Mouse (Mus musculus): ENCODE results near the gene Ada.

Gene Ada

GRCm38 (mm10) chr2:163735163-163735562 lies 14.9 kb downstream of the Ada start:
- DNase-seq (ENCODE audit: low read depth, low spot score), result no peak

- DNase-seq (ENCODE audit: low read depth, low spot score), result no peak
Measured at GRCm38 (mm10) chr2:163732021-163732420, 18.0 kb downstream of the Ada start.

GRCm38 (mm10) chr2:163728300-163728699 lies 21.7 kb downstream of the Ada start:
- DNase-seq (ENCODE audit: low read depth, low spot score), result no peak

GRCm38 (mm10) chr2:163726766-163727393 lies 23.2 kb downstream of the Ada start:
- DNase-seq (ENCODE audit: low read depth, low spot score), result no peak

- no peak for DNase-seq (ENCODE audit: low read depth, low spot score)
Measured at GRCm38 (mm10) chr2:163722550-163722949, 27.5 kb downstream of the Ada start.

GRCm38 (mm10) chr2:163719616-163720015 lies 30.4 kb downstream of the Ada start:
- DNase-seq (ENCODE audit: low read depth, low spot score), result no peak

GRCm38 (mm10) chr2:163718951-163719603 lies 31.0 kb downstream of the Ada start:
- peak; percentile 85 for DNase-seq (ENCODE audit: low read depth, low spot score)

GRCm38 (mm10) chr2:163718526-163718925 lies 31.5 kb downstream of the Ada start:
- no peak for DNase-seq (ENCODE audit: low read depth, low spot score)

GRCm38 (mm10) chr2:163716853-163717252 lies 33.2 kb downstream of the Ada start:
- no peak for DNase-seq (ENCODE audit: low read depth, low spot score)

- no peak for DNase-seq (ENCODE audit: low read depth, low spot score)
Measured at GRCm38 (mm10) chr2:163716448-163716847, 33.6 kb downstream of the Ada start.

- DNase-seq (ENCODE audit: low read depth, low spot score), result no peak
Measured at GRCm38 (mm10) chr2:163713340-163713739, 36.7 kb downstream of the Ada start.

GRCm38 (mm10) chr2:163712874-163713273 lies 37.2 kb downstream of the Ada start:
- no peak for DNase-seq (ENCODE audit: low read depth, low spot score)

GRCm38 (mm10) chr2:163712473-163712872 lies 37.6 kb downstream of the Ada start:
- DNase-seq (ENCODE audit: low read depth, low spot score), result no peak

GRCm38 (mm10) chr2:163711368-163711868 lies 38.6 kb downstream of the Ada start:
- no peak for DNase-seq (ENCODE audit: low read depth, low spot score)

GRCm38 (mm10) chr2:163710606-163711159 lies 39.4 kb downstream of the Ada start:
- DNase-seq (ENCODE audit: low read depth, low spot score), result no peak

- no peak for DNase-seq (ENCODE audit: low read depth, low spot score)
Measured at GRCm38 (mm10) chr2:163710000-163710399, 40.0 kb downstream of the Ada start.

GRCm38 (mm10) chr2:163708763-163709250 lies 41.2 kb downstream of the Ada start:
- no peak for DNase-seq (ENCODE audit: low read depth, low spot score)

GRCm38 (mm10) chr2:163708321-163708720 lies 41.7 kb downstream of the Ada start:
- DNase-seq (ENCODE audit: low read depth, low spot score), result no peak

GRCm38 (mm10) chr2:163703599-163704260 lies 46.3 kb downstream of the Ada start:
- no peak for DNase-seq (ENCODE audit: low read depth, low spot score)

GRCm38 (mm10) chr2:163702921-163703320 lies 47.1 kb downstream of the Ada start:
- DNase-seq (ENCODE audit: low read depth, low spot score), result peak; percentile 52

- peak; percentile 65 for DNase-seq (ENCODE audit: low read depth, low spot score)
Measured at GRCm38 (mm10) chr2:163702431-163702830, 47.6 kb downstream of the Ada start.

GRCm38 (mm10) chr2:163699078-163699780 lies 50.8 kb downstream of the Ada start:
- no peak for DNase-seq (ENCODE audit: low read depth, low spot score)
